Mouse (Mus musculus): ENCODE measurements around the gene Sar1b.
"Not testable (repeated sequence)": the region's sequence is repeated elsewhere in the genome, so short reads cannot be mapped to it uniquely, and the experiment has no call there.

Gene Sar1b

GRCm38 (mm10) chr11:51763213-51763907 is at the start of gene Sar1b, which contains the start of gene Sec24a:
TSS of gene Sar1b (plus strand) at chr11:51763687.
TSS of gene Sec24a (minus strand) at chr11:51763634.
- DNase-seq (ENCODE audit: low spot score), result peak; percentile 80

GRCm38 (mm10) chr11:51721066-51721465 is 42.4 kb upstream of the Sar1b start:
- DNase-seq (ENCODE audit: low spot score), result no peak

GRCm38 (mm10) chr11:51732883-51733282 is 30.6 kb upstream of the Sar1b start:
- DNase-seq (ENCODE audit: low spot score), result no peak

GRCm38 (mm10) chr11:51734218-51734617 is 29.3 kb upstream of the Sar1b start:
- not testable (repeated sequence) for DNase-seq (ENCODE audit: low spot score)

- DNase-seq (ENCODE audit: low spot score), result no peak
These were observed 24.7 kb upstream of the Sar1b start for GRCm38 (mm10) chr11:51738651-51739403.

GRCm38 (mm10) chr11:51740701-51741100 is 22.8 kb upstream of the Sar1b start:
- no peak for DNase-seq (ENCODE audit: low spot score)

- DNase-seq (ENCODE audit: low spot score), result no peak
These were observed 17.4 kb upstream of the Sar1b start for GRCm38 (mm10) chr11:51746096-51746495.

GRCm38 (mm10) chr11:51751623-51752225 is 11.8 kb upstream of the Sar1b start:
- DNase-seq (ENCODE audit: low spot score), result not testable (repeated sequence)

- no peak for DNase-seq (ENCODE audit: low spot score)
These were observed 7.7 kb upstream of the Sar1b start for GRCm38 (mm10) chr11:51755621-51756311.

GRCm38 (mm10) chr11:51756352-51756771 is 7.1 kb upstream of the Sar1b start:
- DNase-seq (ENCODE audit: low spot score), result peak; percentile 90

GRCm38 (mm10) chr11:51757023-51757422 is 6.5 kb upstream of the Sar1b start:
- no peak for DNase-seq (ENCODE audit: low spot score)

GRCm38 (mm10) chr11:51757625-51758024 is 5.9 kb upstream of the Sar1b start:
- no peak for DNase-seq (ENCODE audit: low spot score)

GRCm38 (mm10) chr11:51758207-51758606 is 5.3 kb upstream of the Sar1b start:
- DNase-seq (ENCODE audit: low spot score), result not testable (repeated sequence)

- no peak for DNase-seq (ENCODE audit: low spot score)
These were observed 4.2 kb upstream of the Sar1b start for GRCm38 (mm10) chr11:51759251-51759650.

GRCm38 (mm10) chr11:51759941-51760657 is 3.4 kb upstream of the Sar1b start:
- DNase-seq (ENCODE audit: low spot score), result no peak

- no peak for DNase-seq (ENCODE audit: low spot score)
These were observed 2.2 kb upstream of the Sar1b start for GRCm38 (mm10) chr11:51761241-51761640.

- no peak for DNase-seq (ENCODE audit: low spot score)
These were observed 468 bp downstream of the Sar1b start for GRCm38 (mm10) chr11:51763955-51764354.

- no peak for DNase-seq (ENCODE audit: low spot score)
These were observed 1.3 kb downstream of the Sar1b start for GRCm38 (mm10) chr11:51764816-51765215.

GRCm38 (mm10) chr11:51767579-51768220 is 4.2 kb downstream of the Sar1b start:
- no peak for DNase-seq (ENCODE audit: low spot score)

- no peak for DNase-seq (ENCODE audit: low spot score)
These were observed 4.8 kb downstream of the Sar1b start for GRCm38 (mm10) chr11:51768296-51768695.

- DNase-seq (ENCODE audit: low spot score), result no peak
These were observed 12.0 kb downstream of the Sar1b start for GRCm38 (mm10) chr11:51775507-51775906.

All from layer of hippocampus, adult 11-12 months (tissue).